Mouse (Mus musculus) C2C12 (cell line): Measurements from ENCODE around the gene Mphosph9.

Experiments used
- CEBPB ChIP-seq: IDR thresholded peaks from one replicate; pipeline ENCODE4 v1.6.1; 2011; ENCODE audit warnings: low read depth, mild to moderate bottlenecking, control low read depth, moderate library complexity
- CTCF ChIP-seq: IDR thresholded peaks from one replicate; pipeline ENCODE4 v1.5.1; 2011; ENCODE audit not compliant: control insufficient read depth, insufficient read depth, insufficient read length
- FOSL1 ChIP-seq: IDR thresholded peaks from one replicate; pipeline ENCODE4 v1.8.0; 2011; ENCODE audit warnings: mild to moderate bottlenecking, low read length; ENCODE audit not compliant: poor library complexity, insufficient read depth, severe bottlenecking
- MAX ChIP-seq: IDR thresholded peaks from one replicate; pipeline ENCODE4 v1.6.1; 2011; ENCODE audit warnings: mild to moderate bottlenecking, control low read depth
- USF1 ChIP-seq: IDR thresholded peaks from one replicate; pipeline ENCODE4 v1.6.1; 2011; ENCODE audit warnings: low read depth, mild to moderate bottlenecking, control low read depth, moderate library complexity

- TF ChIP-seq CTCF (no peak), CEBPB (no peak), MAX (no peak), FOSL1 (no peak), USF1 (no peak)
Measured at GRCm38 (mm10) chr5:124310091-124310490, 17.7 kb downstream of the Mphosph9 start.
